Mouse (Mus musculus) MEL-GATA-1-ER (cell line): ENCODE data around the gene Piga.

Source experiments
- DNase-seq: peaks from one replicate; pipeline ENCODE4 v3.0.0-alpha.2; 2012; ENCODE audit warnings: low read depth; ENCODE audit errors: extremely low read depth

Piga gene

DNA sequence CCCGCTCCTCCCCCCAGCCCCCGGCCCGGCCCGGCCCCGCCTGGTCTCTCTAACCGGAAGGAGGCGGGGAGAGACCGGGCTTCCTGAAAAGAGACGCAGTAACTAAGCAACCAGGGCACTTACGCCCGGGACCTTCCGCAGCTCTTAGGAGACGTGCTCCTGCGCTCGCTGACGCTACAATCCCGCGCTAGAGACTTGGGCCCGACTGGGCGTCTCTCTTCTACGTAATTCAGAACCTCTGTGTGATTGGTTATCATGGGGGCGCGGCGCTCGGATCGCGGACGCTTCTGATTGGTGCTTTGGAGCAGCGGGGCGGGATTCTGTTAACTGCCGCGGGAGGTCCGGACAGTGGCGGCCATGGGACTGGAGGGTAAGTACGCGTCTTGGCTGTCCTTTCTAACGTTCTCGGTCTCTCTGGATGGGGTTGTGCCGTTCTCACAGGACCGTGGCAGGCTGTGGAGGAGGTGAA lies at the start of gene Piga:
TSS of gene Piga (plus strand) at position 317 of the 469 bp plus-strand sequence.
- DNase-seq, result peak; percentile 97

GRCm38 (mm10) chrX:164370576-164370975 lies 49.0 kb upstream of the Piga start:
- DNase-seq, result no peak

DNA sequence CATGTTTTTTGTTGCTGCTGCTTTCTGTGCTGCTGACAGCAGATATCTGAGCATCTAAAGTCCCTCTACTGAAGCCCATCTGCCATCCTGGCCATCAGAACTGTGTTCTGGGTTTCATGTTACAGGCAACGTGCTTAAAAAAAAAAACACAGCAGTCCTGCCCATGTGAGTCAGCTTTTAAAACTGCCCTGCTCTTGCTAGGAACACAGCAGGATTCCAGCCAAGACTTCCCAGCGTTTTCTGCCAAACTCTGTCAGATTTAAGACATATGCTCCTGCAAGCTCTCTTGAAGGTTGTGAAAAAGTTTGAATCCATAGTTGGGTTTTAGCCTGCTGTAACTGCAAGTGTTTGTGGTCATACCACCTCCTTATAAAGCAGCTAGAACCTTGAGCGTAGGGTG lies 46.5 kb upstream of the Piga start, which contains the start of gene Vegfd:
TSS of gene Vegfd (plus strand) at position 298 of the 400 bp plus-strand sequence.
- no peak for DNase-seq

- DNase-seq, result no peak
These were observed 45.0 kb upstream of the Piga start for GRCm38 (mm10) chrX:164374586-164374985.

DNA sequence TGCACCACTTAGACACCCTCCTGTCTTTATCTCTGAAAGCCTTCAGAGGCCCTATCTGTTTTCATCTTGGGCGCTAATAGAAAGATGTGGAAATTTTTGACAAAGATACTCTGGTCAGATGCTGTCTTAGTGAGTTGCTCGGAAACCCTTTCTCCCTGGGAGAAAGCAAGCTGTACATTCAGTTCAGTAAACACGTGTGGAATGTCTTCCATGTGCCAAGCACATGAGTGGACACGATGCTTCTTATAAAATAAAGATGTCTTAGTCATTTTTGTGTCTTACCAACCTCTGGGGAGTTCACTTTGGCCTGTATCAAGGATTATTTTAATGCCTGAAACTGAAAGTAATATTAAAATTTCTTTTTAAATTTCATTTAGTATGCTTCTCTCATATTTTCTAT lies 39.9 kb upstream of the Piga start:
- DNase-seq, result no peak

GRCm38 (mm10) chrX:164381618-164382408 lies 37.8 kb upstream of the Piga start:
- peak; percentile 69 for DNase-seq

DNA sequence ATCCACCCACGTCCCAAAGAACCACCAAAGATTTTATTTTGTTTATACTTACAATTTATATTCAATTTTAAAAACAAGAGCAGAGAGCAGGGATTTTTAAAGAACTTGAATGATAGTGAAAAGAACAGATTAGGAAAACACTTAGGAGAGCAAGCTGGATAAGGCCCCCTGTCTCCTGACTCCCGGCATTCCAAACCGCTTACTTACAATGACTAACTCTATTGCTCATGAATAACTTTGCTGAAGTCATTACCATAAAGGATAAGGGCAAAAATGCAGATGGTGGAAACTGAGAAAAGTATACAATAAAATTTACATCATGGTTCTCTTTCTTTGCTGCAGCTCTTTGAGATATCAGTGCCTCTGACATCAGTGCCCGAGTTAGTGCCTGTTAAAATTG lies 25.5 kb upstream of the Piga start:
- no peak for DNase-seq

GRCm38 (mm10) chrX:164398456-164398855 lies 21.1 kb upstream of the Piga start:
- DNase-seq, result no peak

DNA sequence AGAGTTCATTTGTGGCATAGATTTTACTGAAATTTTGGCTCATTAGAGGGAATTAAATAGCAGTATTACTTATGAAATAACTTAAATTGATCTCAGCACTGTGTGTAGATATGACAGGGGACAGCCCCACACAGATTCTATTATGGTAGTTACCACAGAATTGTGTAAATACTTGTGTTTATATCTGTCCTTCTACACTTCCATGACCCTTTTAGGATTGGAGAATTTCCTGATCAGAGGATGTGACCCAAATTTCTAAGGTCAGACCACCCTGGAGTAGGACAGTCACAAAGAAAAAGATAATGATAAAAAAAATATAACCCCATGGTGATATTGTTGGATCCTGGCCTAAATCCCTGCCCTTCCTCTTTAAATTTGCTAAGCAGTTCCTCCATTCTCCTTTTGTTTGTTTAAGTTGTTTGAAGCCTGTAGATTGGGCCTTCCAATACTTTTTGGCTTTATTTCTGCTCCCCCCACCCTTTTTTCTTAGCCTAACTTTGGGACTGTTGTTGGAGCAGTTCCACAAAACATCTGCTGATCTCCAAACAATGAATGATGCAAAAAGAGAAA lies 14.4 kb upstream of the Piga start:
- DNase-seq, result no peak

- DNase-seq, result no peak
These were observed 13.2 kb upstream of the Piga start for GRCm38 (mm10) chrX:164406133-164407022.

DNA sequence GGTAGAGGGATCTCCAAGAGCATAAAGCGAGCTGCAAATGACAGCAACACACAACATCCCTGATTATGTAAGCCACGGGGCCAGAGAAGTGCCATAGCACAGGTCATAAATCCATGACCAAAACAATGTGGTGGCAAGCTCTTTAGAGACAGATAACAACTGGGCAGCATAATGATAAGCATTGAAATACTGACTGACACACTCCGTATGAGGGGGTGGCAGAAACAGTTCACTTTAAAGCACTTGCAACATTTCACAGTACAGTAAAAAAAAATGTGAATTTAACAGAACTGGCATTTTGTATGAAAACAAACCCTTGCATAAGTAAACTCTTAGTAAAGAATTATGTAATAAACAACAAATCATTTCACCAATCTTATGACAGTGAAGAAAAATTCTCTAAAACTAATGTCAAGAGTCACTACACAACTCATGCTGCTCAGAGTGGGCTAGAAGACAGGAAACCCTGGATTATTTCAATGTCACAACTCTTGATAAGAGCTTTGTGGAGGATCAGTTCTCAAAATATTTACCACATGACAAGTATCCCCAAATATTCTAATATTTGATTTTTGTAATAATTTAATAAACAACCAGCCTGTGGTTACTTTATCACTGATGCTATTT lies 11.2 kb upstream of the Piga start:
- DNase-seq, result no peak

GRCm38 (mm10) chrX:164410562-164410961 lies 9.0 kb upstream of the Piga start:
- no peak for DNase-seq

DNA sequence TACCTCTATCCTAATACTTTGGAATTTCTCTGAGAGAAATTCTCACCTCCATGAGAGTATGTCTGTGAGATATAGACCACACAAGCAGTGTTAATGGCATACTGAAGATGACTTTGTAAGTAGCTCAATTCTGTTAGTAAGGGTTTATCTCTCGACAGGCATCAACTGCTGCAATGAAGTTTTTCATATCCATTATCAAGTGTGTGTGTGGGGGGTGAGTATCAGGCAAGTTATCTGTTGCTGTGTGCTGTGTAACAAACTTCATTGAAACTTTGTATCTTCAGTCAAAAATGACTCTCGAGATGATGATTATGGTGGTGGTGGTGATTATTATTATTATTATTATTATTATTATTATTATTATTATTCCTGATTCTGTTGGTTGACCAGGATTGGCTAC lies 2.8 kb upstream of the Piga start:
- no peak for DNase-seq

DNA sequence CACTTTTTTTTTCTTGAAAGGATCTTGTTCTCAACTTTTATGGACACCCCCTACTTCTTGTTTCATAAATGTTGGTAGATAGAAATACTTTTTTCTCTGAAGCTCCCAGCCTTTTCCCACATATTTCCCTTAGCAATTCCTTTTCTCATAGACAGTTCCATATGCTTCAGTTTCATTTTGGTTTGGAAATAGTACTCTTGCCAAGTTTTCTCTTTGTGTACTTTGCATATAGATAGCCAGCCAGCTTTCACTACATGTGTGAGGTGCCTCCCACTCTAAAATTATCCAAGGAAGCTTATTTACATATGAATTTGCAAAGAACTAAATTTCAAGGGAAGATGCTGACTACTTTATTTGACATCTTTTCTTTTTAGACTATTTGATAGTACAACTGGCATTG lies 1.6 kb upstream of the Piga start:
- DNase-seq, result no peak

- no peak for DNase-seq
These were observed 368 bp downstream of the Piga start for GRCm38 (mm10) chrX:164419955-164420354.

DNA sequence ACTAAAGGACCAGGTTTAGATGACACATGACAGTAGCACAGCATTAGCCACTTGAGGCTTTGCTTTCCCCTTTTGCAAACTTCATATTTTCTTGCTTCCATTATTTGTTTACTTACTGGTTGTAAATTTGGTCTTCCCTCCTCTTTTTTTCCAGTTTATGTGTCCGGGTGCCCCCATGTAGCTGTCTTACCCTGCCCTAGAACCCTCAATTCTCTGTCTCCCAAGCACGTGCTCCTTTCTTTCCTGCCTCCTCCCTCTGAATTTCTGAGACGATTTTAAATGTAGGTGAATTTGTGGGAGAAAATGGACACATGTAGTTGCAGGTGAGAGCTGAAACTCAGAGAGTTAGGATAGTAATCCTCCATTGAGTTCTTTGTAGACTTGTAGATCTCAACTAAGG lies 931 bp downstream of the Piga start:
- no peak for DNase-seq

- no peak for DNase-seq
These were observed 5.2 kb downstream of the Piga start for GRCm38 (mm10) chrX:164424821-164425220.

DNA sequence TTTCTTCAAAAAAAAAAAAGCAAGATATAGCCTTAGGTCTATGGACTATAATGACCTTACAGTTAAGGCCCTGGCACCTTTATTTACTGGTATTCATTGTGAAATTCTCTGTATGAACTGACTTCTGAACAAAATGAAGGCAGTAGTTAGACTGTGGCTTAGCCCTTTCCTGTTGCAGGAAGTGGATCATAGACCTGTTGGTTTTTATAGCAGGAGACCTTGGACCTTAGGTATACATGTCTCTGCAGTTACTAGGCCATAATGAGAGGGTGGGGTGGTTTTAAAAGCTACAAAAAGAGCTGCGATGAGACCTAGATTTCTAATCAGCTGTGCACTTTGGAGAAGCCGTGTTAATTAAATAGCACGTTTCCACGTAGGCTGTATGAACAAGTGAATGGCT lies 7.7 kb downstream of the Piga start:
- DNase-seq, result no peak

DNA sequence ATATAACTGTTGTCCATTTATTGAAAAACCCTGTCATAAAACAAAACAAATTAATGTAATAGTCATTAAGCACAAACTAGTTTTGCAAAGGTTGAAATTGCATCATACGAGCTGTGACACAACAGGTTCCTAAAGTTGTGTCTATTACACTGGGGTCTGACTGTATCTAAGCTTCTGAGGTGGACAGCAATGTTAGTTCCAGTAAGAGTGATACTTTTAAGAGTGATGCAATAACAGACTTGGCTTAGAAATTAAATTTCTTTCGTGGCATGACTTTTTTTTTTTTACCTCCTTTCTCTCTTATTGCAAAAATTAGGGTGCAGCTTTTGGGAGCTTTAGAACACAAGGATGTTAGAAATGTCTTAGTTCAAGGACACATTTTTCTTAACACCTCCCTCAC lies 8.6 kb downstream of the Piga start:
- DNase-seq, result no peak

DNA sequence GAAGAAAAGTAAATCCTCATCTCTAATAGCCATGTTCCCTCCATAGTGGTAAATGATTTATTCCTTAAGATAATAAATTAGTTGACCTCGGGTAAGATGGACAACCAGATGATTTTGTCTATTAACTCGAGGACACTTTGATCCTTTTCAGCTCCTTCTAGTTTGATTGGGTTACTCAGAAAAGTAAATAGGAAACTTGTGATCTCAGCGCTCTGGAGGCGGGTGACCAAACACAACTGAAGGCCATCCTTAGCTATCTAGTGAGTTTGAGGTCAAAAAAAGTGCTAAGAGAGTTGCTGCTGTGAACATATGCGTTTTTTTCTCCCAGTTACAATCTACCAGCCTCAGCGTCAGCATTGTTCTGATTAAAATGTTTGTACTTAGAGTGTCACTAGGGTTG lies 11.0 kb downstream of the Piga start:
- no peak for DNase-seq

- DNase-seq, result no peak
These were observed 11.5 kb downstream of the Piga start for GRCm38 (mm10) chrX:164431133-164431532.

GRCm38 (mm10) chrX:164431541-164431940 lies 12.0 kb downstream of the Piga start:
- no peak for DNase-seq
